Mouse (Mus musculus) MEL (cell line): ENCODE data around the gene Ints5. TPM values are rescaled to one million over a fixed set of nuclear protein-coding genes. Genes with fewer than 3 reads are reported as not detected.

ENCODE experiments used
- DNase-seq: peaks from one replicate; pipeline ENCODE4 v3.0.0; 2011; ENCODE audit warnings: low read depth, low spot score
- H3K27ac ChIP-seq: 2 replicates; pipeline ENCODE4 v1.5.1; 2012; ENCODE audit warnings: low read depth, mild to moderate bottlenecking, control low read depth, low read length, moderate library complexity; ENCODE audit not compliant: control insufficient read depth
- H3K27me3 ChIP-seq, 2 experiments: fragments of 150-350 bp in 1 of 2; sonication (generic) in 1 of 2; 2 replicates each; pipeline ENCODE4 v1.6.1; 2012; ENCODE audit warnings: low read length in 2 of 2, mild to moderate bottlenecking in 2 of 2, improper control_type of control experiment in 1 of 2, moderate library complexity in 1 of 2; ENCODE audit not compliant: insufficient read depth in 2 of 2, control insufficient read depth in 1 of 2
- H3K36me3 ChIP-seq, 2 experiments: 2 replicates each; pipeline ENCODE4 v1.6.1; 2012 to 2014; ENCODE audit warnings: low read length in 2 of 2, improper control_type of control experiment in 1 of 2, inconsistent platforms in 1 of 2, mild to moderate bottlenecking in 1 of 2; ENCODE audit not compliant: insufficient read depth in 2 of 2, control insufficient read depth in 1 of 2
- H3K4me1 ChIP-seq, 2 experiments: fragments of 150-350 bp in 1 of 2; sonication (generic) in 1 of 2; 2 replicates each; pipeline ENCODE4 v1.6.1; 2012; ENCODE audit warnings: low read length in 2 of 2, improper control_type of control experiment in 1 of 2, mild to moderate bottlenecking in 1 of 2; ENCODE audit not compliant: insufficient read depth in 2 of 2, control insufficient read depth in 1 of 2
- H3K4me3 ChIP-seq, 2 experiments: fragments of 150-350 bp in 1 of 2; sonication (generic) in 1 of 2; 2 replicates each; pipeline ENCODE4 v1.5.1; 2012; ENCODE audit warnings: low read depth in 2 of 2, low read length in 2 of 2, mild to moderate bottlenecking in 2 of 2, moderate library complexity in 2 of 2, control low read depth in 1 of 2, improper control_type of control experiment in 1 of 2; ENCODE audit not compliant: control insufficient read depth in 1 of 2, insufficient read depth in 1 of 2
- H3K79me2 ChIP-seq: 2 replicates; pipeline ENCODE4 v1.6.1; 2012; ENCODE audit warnings: mild to moderate bottlenecking, low read length, moderate library complexity; ENCODE audit not compliant: control insufficient read depth, poor library complexity, insufficient read depth
- H3K9ac ChIP-seq: 2 replicates; pipeline ENCODE4 v1.6.1; 2012; ENCODE audit warnings: low read depth, mild to moderate bottlenecking, control low read depth, low read length, moderate library complexity; ENCODE audit not compliant: control insufficient read depth, poor library complexity, severe bottlenecking
- H3K9me3 ChIP-seq: fragments of 150-350 bp; sonication (generic); replicated peaks from 2 replicates; pipeline ENCODE4 v1.6.1; 2012; ENCODE audit warnings: mild to moderate bottlenecking, low read length, improper control_type of control experiment, moderate library complexity; ENCODE audit not compliant: insufficient read depth
- CHD2 ChIP-seq: IDR thresholded peaks from 2 replicates; pipeline ENCODE4 v1.6.1; 2011; ENCODE audit warnings: low read length, improper control_type of control experiment
- E2F4 ChIP-seq: IDR thresholded peaks from 2 replicates; pipeline ENCODE4 v1.6.1; 2011; ENCODE audit warnings: low read depth, low read length, improper control_type of control experiment, borderline replicate concordance
- EP300 ChIP-seq, 2 experiments: IDR thresholded peaks; 2 replicates each; pipeline ENCODE4 v1.6.1; 2011; ENCODE audit warnings: improper control_type of control experiment in 2 of 2, low read length in 2 of 2, low read depth in 1 of 2, mild to moderate bottlenecking in 1 of 2
- ETS1 ChIP-seq: IDR thresholded peaks from 2 replicates; pipeline ENCODE4 v1.6.1; 2012; ENCODE audit warnings: low read depth, mild to moderate bottlenecking, inconsistent platforms, low read length, improper control_type of control experiment, moderate library complexity
- GATA1 ChIP-seq: IDR thresholded peaks from 2 replicates; pipeline ENCODE4 v1.6.1; 2011; ENCODE audit warnings: low read depth, low read length, improper control_type of control experiment
- KAT2A ChIP-seq: conservative IDR thresholded peaks from 2 replicates; pipeline ENCODE4 v1.6.1; 2012; ENCODE audit warnings: low read depth, low read length, improper control_type of control experiment, inconsistent platforms
- MAX ChIP-seq: IDR thresholded peaks from 2 replicates; pipeline ENCODE4 v1.6.1; 2011; ENCODE audit warnings: low read length, improper control_type of control experiment
- MEF2A ChIP-seq: IDR thresholded peaks from 2 replicates; pipeline ENCODE4 v1.6.1; 2014; ENCODE audit warnings: low read depth, mild to moderate bottlenecking, inconsistent platforms, low read length, improper control_type of control experiment; ENCODE audit not compliant: poor library complexity, insufficient replicate concordance, severe bottlenecking; ENCODE audit errors: extremely low read depth
- MXI1 ChIP-seq: IDR thresholded peaks from 2 replicates; pipeline ENCODE4 v1.6.1; 2011; ENCODE audit warnings: mild to moderate bottlenecking, low read depth, low read length, improper control_type of control experiment
- MYB ChIP-seq: IDR thresholded peaks from 2 replicates; pipeline ENCODE4 v1.6.1; 2011; ENCODE audit warnings: mild to moderate bottlenecking, low read depth, low read length, improper control_type of control experiment
- POLR2AphosphoS2 ChIP-seq: IDR thresholded peaks from 2 replicates; pipeline ENCODE4 v1.6.1; 2011; ENCODE audit warnings: low read length, improper control_type of control experiment
- POLR2AphosphoS5 ChIP-seq: IDR thresholded peaks from 2 replicates; pipeline ENCODE4 v1.6.1; 2012; ENCODE audit warnings: low read depth, borderline replicate concordance, mild to moderate bottlenecking, inconsistent platforms, low read length, moderate library complexity, mixed read lengths
- RAD21 ChIP-seq: IDR thresholded peaks from 2 replicates; pipeline ENCODE4 v1.6.1; 2011; ENCODE audit warnings: mild to moderate bottlenecking, low read depth, low read length, improper control_type of control experiment
- TBP ChIP-seq: IDR thresholded peaks from 2 replicates; pipeline ENCODE4 v1.8.0; 2011; ENCODE audit warnings: low read depth, low read length, improper control_type of control experiment
- UBTF ChIP-seq: IDR thresholded peaks from 2 replicates; pipeline ENCODE4 v1.6.1; 2012; ENCODE audit warnings: low read depth, mild to moderate bottlenecking, inconsistent platforms, low read length, improper control_type of control experiment, moderate library complexity, borderline replicate concordance; ENCODE audit not compliant: insufficient read depth
- USF1 ChIP-seq: IDR thresholded peaks from 2 replicates; pipeline ENCODE4 v1.6.1; 2014; ENCODE audit warnings: low read depth, mild to moderate bottlenecking, inconsistent platforms, low read length, improper control_type of control experiment, moderate library complexity
- USF2 ChIP-seq, 2 experiments: IDR thresholded peaks; 2 replicates each; pipeline ENCODE4 v1.6.1; 2011 to 2012; ENCODE audit warnings: improper control_type of control experiment in 2 of 2, low read length in 2 of 2, borderline replicate concordance in 1 of 2, inconsistent platforms in 1 of 2, low read depth in 1 of 2, mild to moderate bottlenecking in 1 of 2; ENCODE audit not compliant: insufficient read depth in 1 of 2
- ZKSCAN1 ChIP-seq: IDR thresholded peaks from 2 replicates; pipeline ENCODE4 v1.6.1; 2012; ENCODE audit warnings: low read depth, mild to moderate bottlenecking, inconsistent platforms, low read length, improper control_type of control experiment, moderate library complexity
- ZNF384 ChIP-seq: IDR thresholded peaks from 2 replicates; pipeline ENCODE4 v1.6.1; 2012; ENCODE audit warnings: low read depth, mild to moderate bottlenecking, inconsistent platforms, low read length, improper control_type of control experiment
- polyA plus RNA-seq, 2 experiments: library from polyadenylated mRNA; stranded (reverse) in 1 of 2; unstranded in 1 of 2; fragments of >175 nt in 1 of 2; fragments of >200 nt in 1 of 2; gene quantifications; 2 replicates each; pipeline versions ENCODE4 v1.2.1 to v1.2.4; 2012; ENCODE audit warnings: low replicate concordance in 2 of 2, low read depth in 1 of 2; ENCODE audit not compliant: insufficient read length in 2 of 2, insufficient read depth in 1 of 2, missing spikeins in 1 of 2
- total RNA-seq: library from RNA; depleted of rRNA; stranded (reverse); fragments of 300-350 nt; gene quantifications from 2 replicates; pipeline ENCODE4 v1.2.3, GENCODE M21; 2012

The Ints5 gene
- total and polyA plus RNA-seq, 3 experiments: 43.9 to 51.5 TPM; not detected in 1

GRCm38 (mm10) chr19:8898576-8898975, 5.8 kb downstream of the Ints5 start:
- H3K9ac ChIP-seq: peak overlapping the region; percentile 96
- peak; percentile 75 for DNase-seq
- peaks cover 44% of the 10 kb centered on the region for H3K79me2 ChIP-seq
- peaks cover 2 to 32% of the 10 kb centered on the region in 2 experiments; a peak in 3 of 4 replicates for H3K36me3 ChIP-seq
- no peaks in the 10 kb centered on the region for H3K9me3 ChIP-seq
- H3K27me3 ChIP-seq: no peaks in the 10 kb centered on the region
- TF ChIP-seq POLR2AphosphoS2 (no peak), TBP (peak; percentile 42; the same call in 1 of the 2 replicates), MAX (0 out of 2 replicates have a peak, but pooled peaks have one; percentile 27), MXI1 (0 out of 2 replicates have a peak, but pooled peaks have one; percentile 36), KAT2A (no peak), RAD21 (no peak)
- peak overlapping the region; percentile 75 to 79 for H3K4me3 ChIP-seq
- peaks cover 5 to 21% of the 10 kb centered on the region in 2 experiments; a peak in 3 of 4 replicates for H3K4me1 ChIP-seq
- peak overlapping the region; percentile 92 for H3K27ac ChIP-seq

GRCm38 (mm10) chr19:8899079-8899478, 6.3 kb downstream of the Ints5 start:
- H3K9me3 ChIP-seq: no peaks in the 10 kb centered on the region
- DNase-seq: peak; percentile 57
- no peaks in the 10 kb centered on the region for H3K27me3 ChIP-seq
- peaks cover 2 to 29% of the 10 kb centered on the region in 2 experiments; a peak in 3 of 4 replicates for H3K36me3 ChIP-seq
- peak overlapping the region; percentile 46 for H3K27ac ChIP-seq
- peaks cover 4 to 21% of the 10 kb centered on the region in 2 experiments; a peak in 3 of 4 replicates for H3K4me1 ChIP-seq
- peak overlapping the region; percentile 96 for H3K9ac ChIP-seq
- H3K4me3 ChIP-seq: peak overlapping the region; percentile 28 to 79
- TF ChIP-seq EP300 (IDR thresholded peaks at IDR 0.05; ENCODE audit: low read depth in 1 of 2, low read length in 2 of 2): no peak
- TF ChIP-seq MXI1: 0 out of 2 replicates have a peak, but pooled peaks have one; percentile 19
- TF ChIP-seq KAT2A: no peak
- TF ChIP-seq GATA1: 0 out of 2 replicates have a peak, but pooled peaks have one; percentile 27
- no peak for TF ChIP-seq MYB
- no peak for TF ChIP-seq POLR2AphosphoS5
- no peak for TF ChIP-seq ZNF384
- TF ChIP-seq E2F4: no peak
- TF ChIP-seq USF2 (IDR thresholded peaks at IDR 0.05; ENCODE audit: borderline replicate concordance in 1 of 2, insufficient read depth in 1 of 2, low read depth in 1 of 2, low read length in 2 of 2): no peak
- no peak for TF ChIP-seq USF1
- no peak for TF ChIP-seq ETS1
- TF ChIP-seq UBTF: no peak
- TF ChIP-seq CHD2: no peak
- TF ChIP-seq MEF2A: no peak
- TF ChIP-seq ZKSCAN1: no peak
- TF ChIP-seq, all 39 proteins: peak for 2
- peaks cover 39% of the 10 kb centered on the region for H3K79me2 ChIP-seq
